Mouse (Mus musculus) lung, adult 2 months (tissue): ENCODE results near the gene Sox18.

Source experiments
- CTCF ChIP-seq: fragments of 200-500 bp; IDR thresholded peaks from 2 replicates; pipeline ENCODE4 v1.5.1; 2011; ENCODE audit warnings: mild to moderate bottlenecking, low read length, control low read depth; ENCODE audit not compliant: insufficient read depth
- POLR2A ChIP-seq: fragments of 200-500 bp; IDR thresholded peaks from 2 replicates; pipeline ENCODE4 v1.6.1; 2011; ENCODE audit warnings: low read depth, mild to moderate bottlenecking, control low read depth, low read length, borderline replicate concordance; ENCODE audit errors: extremely low read depth

- TF ChIP-seq POLR2A (no peak), CTCF (no peak)
Observed at GRCm38 (mm10) chr2:181694581-181694980, 23.1 kb upstream of the Sox18 start.
